Mouse (Mus musculus) ES-Bruce4 (cell line): Measurements from ENCODE around the gene Sec31a.

Experiments
- CTCF ChIP-seq: IDR thresholded peaks from one replicate; pipeline ENCODE4 v1.8.1; 2011; ENCODE audit warnings: low read depth, low read length
- EP300 ChIP-seq: IDR thresholded peaks from 2 replicates; pipeline ENCODE4 v1.6.1; 2011; ENCODE audit warnings: low read depth, low read length; ENCODE audit not compliant: insufficient read depth
- POLR2A ChIP-seq: IDR thresholded peaks from one replicate; pipeline ENCODE4 v1.8.1; 2011; ENCODE audit warnings: low read length; ENCODE audit not compliant: insufficient read depth

GRCm38 (mm10) chr5:100430966-100431365 is 14.9 kb upstream of the Sec31a start:
- no peak for TF ChIP-seq CTCF
- no peak for TF ChIP-seq POLR2A
- no peak for TF ChIP-seq EP300
